Mouse (Mus musculus) midbrain, postnatal 0 days (tissue): ENCODE measurements around the gene Dclk2. TPM values are rescaled to one million over a fixed set of nuclear protein-coding genes. Genes with fewer than 3 reads are reported as not detected.

Source experiments
- ATAC-seq: fragments of 200-750 bp; cut with Nextera tagmentation; 2 replicates; pipeline ENCODE4 v1.8.0; 2017; ENCODE audit warnings: moderate number of reproducible peaks, mild to moderate bottlenecking, moderate TSS enrichment, moderate library complexity; ENCODE audit not compliant: low FRiP score
- DNase-seq: peaks from one replicate; pipeline ENCODE4 v3.0.0-alpha.2; 2015; ENCODE audit warnings: low spot score
- H3K27ac ChIP-seq: fragments of 300-500 bp; sonication (generic); 2 replicates; pipeline ENCODE4 v1.5.1; 2014; ENCODE audit warnings: low read depth, mild to moderate bottlenecking, low read length, mixed read lengths
- H3K27me3 ChIP-seq: fragments of 300-500 bp; sonication (generic); 2 replicates; pipeline ENCODE4 v1.6.1; 2014; ENCODE audit warnings: low read length, control low read depth, mixed read lengths; ENCODE audit not compliant: insufficient read depth
- H3K36me3 ChIP-seq: fragments of 300-500 bp; sonication (generic); 2 replicates; pipeline ENCODE4 v1.6.1; 2014; ENCODE audit warnings: low read length, control low read depth, mixed read lengths; ENCODE audit not compliant: insufficient read depth
- H3K4me1 ChIP-seq: fragments of 300-500 bp; sonication (generic); 2 replicates; pipeline ENCODE4 v1.6.1; 2014; ENCODE audit warnings: mild to moderate bottlenecking, control low read depth, antibody characterized with exemption, low read length, mixed read lengths; ENCODE audit not compliant: insufficient read depth
- H3K4me2 ChIP-seq: fragments of 300-500 bp; sonication (generic); 2 replicates; pipeline ENCODE4 v1.6.1; 2014; ENCODE audit warnings: low read depth, mild to moderate bottlenecking, low read length, mixed read lengths; ENCODE audit not compliant: poor library complexity, severe bottlenecking
- H3K4me3 ChIP-seq: fragments of 300-500 bp; sonication (generic); 2 replicates; pipeline ENCODE4 v1.5.1; 2014; ENCODE audit warnings: low read depth, mild to moderate bottlenecking, low read length, moderate library complexity
- H3K9ac ChIP-seq: fragments of 300-500 bp; sonication (generic); replicated peaks from 2 replicates; pipeline ENCODE4 v1.6.1; 2014; ENCODE audit warnings: mild to moderate bottlenecking, low read length, moderate library complexity, mixed read lengths; ENCODE audit not compliant: poor library complexity, severe bottlenecking
- H3K9me3 ChIP-seq: fragments of 300-500 bp; sonication (generic); 2 replicates; pipeline ENCODE4 v1.6.1; 2016; ENCODE audit warnings: low read length, control low read depth
- CTCF ChIP-seq: IDR thresholded peaks from 2 replicates; pipeline ENCODE4 v1.5.1; 2016; ENCODE audit warnings: antibody characterized with exemption, mild to moderate bottlenecking
- WGBS: fragments of 180-500 bp; shearing (Covaris S2); extraction: QIAGEN DNeasy Blood & Tissue Kit; methylation state at CpG from one replicate; pipeline ENCODE4 v1.1.7; 2014; 5-methylcytosine and 5-hydroxymethylcytosine counted together
- polyA plus RNA-seq: library from polyadenylated mRNA; unstranded; fragments of >200 nt; fragmentation: Nextera tagmentation; extraction: Ambion mirVana; gene quantifications from 2 replicates; pipeline ENCODE4 v1.2.1, GENCODE M21; 2015
- total RNA-seq: library from RNA; depleted of rRNA; stranded (reverse); fragments of >200 nt; gene quantifications from 2 replicates; pipeline ENCODE4 v1.2.3, GENCODE M21; 2014; rRNA removed

Dclk2 gene
- total and polyA plus RNA-seq, 2 experiments from 2014 or later: 71.6 to 158 TPM

GRCm38 (mm10) chr3:86745769-86746512 is 174.7 kb downstream of the Dclk2 start:
- H3K27ac ChIP-seq: peak overlapping the region; percentile 55
- WGBS: 25% methylated on average over 10 of the region's 10 CpGs
- no peaks in the 10 kb centered on the region; the same call in 1 of the 2 replicates for H3K36me3 ChIP-seq
- no peak overlapping the region for H3K4me3 ChIP-seq
- no peak overlapping the region for H3K4me2 ChIP-seq
- DNase-seq: peak; percentile 67
- TF ChIP-seq CTCF: no peak
- no peaks in the 10 kb centered on the region for H3K9me3 ChIP-seq
- 0 out of 2 replicates have a peak, but pooled peaks cover 3% of the 10 kb centered on the region for H3K4me1 ChIP-seq
- H3K9ac ChIP-seq: no peak overlapping the region; the same call in 1 of the 2 replicates
- no peaks in the 10 kb centered on the region for H3K27me3 ChIP-seq
- no peak for ATAC-seq

- Histone ChIP-seq H3K4me1 (0 out of 2 replicates have a peak, but pooled peaks cover 3% of the 10 kb centered on the region), H3K9me3 (no peaks in the 10 kb centered on the region), H3K4me3 (no peak overlapping the region), H3K27me3 (no peaks in the 10 kb centered on the region), H3K4me2 (no peak overlapping the region), H3K9ac (no peak overlapping the region), H3K36me3 (no peaks in the 10 kb centered on the region; the same call in 1 of the 2 replicates), H3K27ac (no peak overlapping the region)
- DNase-seq (peak; percentile 80), ATAC-seq (no peak)
- TF ChIP-seq CTCF: no peak
- WGBS: 44% methylated on average over 4 of the region's 4 CpGs
Observed at GRCm38 (mm10) chr3:86745348-86745747, 175.3 kb downstream of the Dclk2 start.

- H3K4me3 ChIP-seq: no peak overlapping the region
- H3K27me3 ChIP-seq: no peaks in the 10 kb centered on the region
- no peak overlapping the region for H3K4me2 ChIP-seq
- H3K36me3 ChIP-seq: no peaks in the 10 kb centered on the region; the same call in 1 of the 2 replicates
- no peaks in the 10 kb centered on the region for H3K9me3 ChIP-seq
- WGBS: 54% methylated on average over 4 of the region's 4 CpGs
- H3K9ac ChIP-seq: no peak overlapping the region
- H3K27ac ChIP-seq: no peak overlapping the region
- no peaks in the 10 kb centered on the region for H3K4me1 ChIP-seq
- ATAC-seq: no peak
- TF ChIP-seq CTCF: no peak
- peak; percentile 69 for DNase-seq
Observed at GRCm38 (mm10) chr3:86739745-86740144, 180.9 kb downstream of the Dclk2 start.

GRCm38 (mm10) chr3:86738831-86739230 is 181.8 kb downstream of the Dclk2 start:
- TF ChIP-seq CTCF: no peak
- H3K27me3 ChIP-seq: no peaks in the 10 kb centered on the region
- no peak overlapping the region for H3K4me2 ChIP-seq
- H3K9me3 ChIP-seq: no peaks in the 10 kb centered on the region
- H3K36me3 ChIP-seq: no peaks in the 10 kb centered on the region; the same call in 1 of the 2 replicates
- no peak overlapping the region for H3K27ac ChIP-seq
- H3K4me3 ChIP-seq: no peak overlapping the region
- WGBS: 60% methylated on average over 3 of the region's 3 CpGs
- H3K9ac ChIP-seq: no peak overlapping the region
- no peaks in the 10 kb centered on the region for H3K4me1 ChIP-seq
- DNase-seq: no peak
- no peak for ATAC-seq

Other genes starting within 250 kb of the Dclk2 start
- 15.2 and 16.2 TPM in 2 replicates for gene Cd1d1, start 78.6 kb upstream of the Dclk2 start, total RNA-seq
- 17.4 and 21.3 TPM in 2 replicates for gene Cd1d1, start 78.6 kb upstream of the Dclk2 start, polyA plus RNA-seq